Mouse (Mus musculus) hindbrain, embryonic 13.5 days (tissue): ENCODE data around the gene Dnajc7. TPM values are rescaled to one million over a fixed set of nuclear protein-coding genes. Genes with fewer than 3 reads are reported as not detected.
A peak's percentile ranks its signal among the peaks of the same experiment; 100 is the strongest.
"Not testable (repeated sequence)": the region's sequence is repeated elsewhere in the genome, so short reads cannot be mapped to it uniquely, and the experiment has no call there.

Experiments used
- ATAC-seq: fragments of 200-750 bp; cut with Nextera tagmentation; 2 replicates; pipeline ENCODE4 v1.8.0; 2017; ENCODE audit warnings: moderate TSS enrichment; ENCODE audit not compliant: low FRiP score
- H3K27ac ChIP-seq: fragments of 300-500 bp; sonication (generic); 2 replicates; pipeline ENCODE4 v1.5.1; 2015; ENCODE audit warnings: inconsistent platforms, mild to moderate bottlenecking, moderate library complexity
- H3K27me3 ChIP-seq: fragments of 300-500 bp; sonication (generic); 2 replicates; pipeline ENCODE4 v1.6.1; 2015; ENCODE audit warnings: mild to moderate bottlenecking, inconsistent platforms
- H3K36me3 ChIP-seq: fragments of 300-500 bp; sonication (generic); 2 replicates; pipeline ENCODE4 v1.6.1; 2015; ENCODE audit warnings: mild to moderate bottlenecking, inconsistent platforms
- H3K4me1 ChIP-seq: fragments of 300-500 bp; sonication (generic); replicated peaks from 2 replicates; pipeline ENCODE4 v1.6.1; 2015; ENCODE audit warnings: inconsistent platforms
- H3K4me2 ChIP-seq: fragments of 300-500 bp; sonication (generic); 2 replicates; pipeline ENCODE4 v1.6.1; 2015; ENCODE audit warnings: inconsistent platforms, mild to moderate bottlenecking, moderate library complexity
- H3K4me3 ChIP-seq: fragments of 300-500 bp; sonication (generic); 2 replicates; pipeline ENCODE4 v1.5.1; 2015; ENCODE audit warnings: mild to moderate bottlenecking, inconsistent platforms
- H3K9ac ChIP-seq: fragments of 300-500 bp; sonication (generic); 2 replicates; pipeline ENCODE4 v1.6.1; 2015; ENCODE audit warnings: mild to moderate bottlenecking, inconsistent platforms
- H3K9me3 ChIP-seq: fragments of 300-500 bp; sonication (generic); 2 replicates; pipeline ENCODE4 v1.6.1; 2016; ENCODE audit warnings: inconsistent platforms
- WGBS: fragments of 180-500 bp; shearing (Covaris S2); methylation state at CpG from one replicate; pipeline ENCODE4 v1.1.7; 2015; 5-methylcytosine and 5-hydroxymethylcytosine counted together
- polyA plus RNA-seq: library from polyadenylated mRNA; unstranded; fragments of >200 nt; fragmentation: Nextera tagmentation; extraction: Ambion mirVana; gene quantifications from 2 replicates; pipeline ENCODE4 v1.2.1, GENCODE M21; 2015

Dnajc7 gene
- polyA plus RNA-seq, 1 experiment from 2014 or later = 308 TPM

- H3K36me3 ChIP-seq = peaks cover 32% of the 10 kb centered on the region
- ATAC-seq = no peak
- no peak overlapping the region for H3K4me2 ChIP-seq
- H3K9me3 ChIP-seq = no peaks in the 10 kb centered on the region
- 90% methylated on average over 5 of the region's 5 CpGs for WGBS
- H3K27me3 ChIP-seq = peaks cover 13% of the 10 kb centered on the region
- H3K4me3 ChIP-seq = no peak overlapping the region
- H3K4me1 ChIP-seq = peaks cover 38% of the 10 kb centered on the region
- peak overlapping the region; percentile 62; the same call in 1 of the 2 replicates for H3K9ac ChIP-seq
- peak overlapping the region; percentile 70; the same call in 1 of the 2 replicates for H3K27ac ChIP-seq
Observed at GRCm38 (mm10) chr11:100628056-100628455, 8.1 kb upstream of the Dnajc7 start.

- Histone ChIP-seq H3K4me1 (peaks cover 42% of the 10 kb centered on the region), H3K4me2 (no peak overlapping the region), H3K36me3 (peaks cover 32% of the 10 kb centered on the region), H3K4me3 (no peak overlapping the region), H3K27ac (no peak overlapping the region), H3K9me3 (no peaks in the 10 kb centered on the region), H3K27me3 (0 out of 2 replicates have a peak, but pooled peaks cover 8% of the 10 kb centered on the region), H3K9ac (no peak overlapping the region)
- 0 out of 2 replicates have a peak, but pooled peaks have one; percentile 38 for ATAC-seq
- WGBS = 23% methylated on average over 9 of the region's 9 CpGs
Observed at GRCm38 (mm10) chr11:100626701-100627195, 6.8 kb upstream of the Dnajc7 start.

DNA sequence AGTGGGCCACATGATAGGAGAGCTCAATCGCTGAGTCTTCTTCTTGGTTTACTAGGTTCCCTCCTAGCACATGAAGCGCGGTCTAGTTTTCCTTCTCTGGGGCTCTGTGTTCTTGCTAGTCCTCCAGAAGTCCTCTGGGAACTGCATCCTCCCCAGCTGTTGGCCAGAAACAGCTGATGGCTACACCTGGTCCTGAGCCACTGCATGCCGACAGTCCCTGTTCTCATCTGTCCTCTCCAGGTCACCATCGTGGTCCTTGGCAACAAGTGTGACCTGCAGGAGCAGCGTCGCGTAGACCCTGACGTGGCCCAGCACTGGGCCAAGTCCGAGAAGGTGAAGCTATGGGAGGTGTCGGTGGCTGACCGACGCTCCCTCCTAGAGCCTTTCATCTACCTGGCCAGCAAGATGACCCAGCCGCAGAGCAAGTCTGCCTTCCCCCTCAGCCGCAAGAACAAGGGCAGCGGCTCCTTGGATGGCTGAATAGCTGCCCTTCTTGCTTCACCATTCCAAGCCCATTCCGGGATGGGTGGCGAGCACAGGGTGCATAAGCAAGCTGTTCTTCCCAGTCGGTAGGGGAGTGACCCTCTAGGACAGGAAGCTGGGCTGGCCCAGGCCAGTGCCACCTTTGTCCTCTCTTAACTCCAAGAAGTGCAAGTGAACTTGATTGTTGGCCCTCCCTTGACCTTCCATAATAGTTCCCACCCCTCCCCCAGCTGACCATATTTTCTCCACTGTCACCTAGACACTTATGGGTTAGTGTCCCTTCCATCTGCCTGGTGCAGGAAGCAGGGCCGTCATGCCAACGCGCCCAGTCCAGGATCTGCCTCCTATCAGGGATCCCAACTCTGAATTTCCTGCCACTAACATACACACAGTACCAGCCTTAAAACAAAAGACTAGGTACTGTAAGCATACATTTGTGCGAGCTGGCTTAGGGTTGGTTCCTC, 6.1 kb upstream of the Dnajc7 start:
- Histone ChIP-seq H3K27ac (no peak overlapping the region), H3K27me3 (0 out of 2 replicates have a peak, but pooled peaks cover 8% of the 10 kb centered on the region), H3K9ac (no peak overlapping the region), H3K4me3 (no peak overlapping the region), H3K4me2 (no peak overlapping the region), H3K4me1 (peaks cover 44% of the 10 kb centered on the region), H3K36me3 (peaks cover 32% of the 10 kb centered on the region), H3K9me3 (no peaks in the 10 kb centered on the region)
- no peak for ATAC-seq
- 93% methylated on average over 23 of the region's 23 CpGs for WGBS

- no peak for ATAC-seq
- H3K4me2 ChIP-seq = peak overlapping the region; percentile 73
- no peaks in the 10 kb centered on the region for H3K27me3 ChIP-seq
- peak overlapping the region; percentile 81 for H3K4me3 ChIP-seq
- 64% methylated on average over 5 of the region's 5 CpGs for WGBS
- peak overlapping the region; percentile 23; the same call in 1 of the 2 replicates for H3K27ac ChIP-seq
- H3K9me3 ChIP-seq = no peaks in the 10 kb centered on the region
- H3K4me1 ChIP-seq = peaks cover 41% of the 10 kb centered on the region
- H3K9ac ChIP-seq = peak overlapping the region; percentile 53
- peaks cover 32% of the 10 kb centered on the region for H3K36me3 ChIP-seq
Observed at GRCm38 (mm10) chr11:100623867-100624266, 3.9 kb upstream of the Dnajc7 start.

DNA sequence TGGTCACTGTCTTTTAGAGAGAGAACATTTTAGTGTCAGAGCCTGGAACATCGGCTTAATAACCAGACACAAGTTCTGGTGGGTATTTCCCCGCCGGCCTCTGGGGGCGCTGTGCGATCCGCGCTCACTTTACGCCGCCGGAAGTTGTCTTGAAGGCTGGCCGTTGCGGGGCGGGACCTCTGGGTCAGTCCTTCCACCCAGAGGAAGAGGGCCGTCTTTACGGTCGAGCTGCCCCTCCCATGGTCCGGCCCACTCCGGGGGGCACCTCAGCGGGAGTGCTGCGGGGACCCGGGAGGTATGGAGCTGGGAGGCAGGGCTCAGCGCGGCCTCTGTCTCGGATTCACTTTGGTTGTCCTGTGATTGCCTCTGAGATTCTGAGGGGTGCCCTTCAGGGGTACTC, 2.7 kb upstream of the Dnajc7 start:
- peak; percentile 38; the same call in 1 of the 2 replicates for ATAC-seq
- peaks cover 32% of the 10 kb centered on the region for H3K36me3 ChIP-seq
- H3K4me2 ChIP-seq = peak overlapping the region; percentile 73
- peak overlapping the region; percentile 93 for H3K9ac ChIP-seq
- H3K27me3 ChIP-seq = no peaks in the 10 kb centered on the region
- 0% methylated on average over 24 of the region's 24 CpGs for WGBS
- H3K27ac ChIP-seq = peak overlapping the region; percentile 90
- no peaks in the 10 kb centered on the region for H3K9me3 ChIP-seq
- peaks cover 44% of the 10 kb centered on the region for H3K4me1 ChIP-seq
- peak overlapping the region; percentile 81 for H3K4me3 ChIP-seq

- peak overlapping the region; percentile 88 for H3K4me3 ChIP-seq
- peak overlapping the region; percentile 78 for H3K4me2 ChIP-seq
Observed at GRCm38 (mm10) chr11:100619485-100619975, 438 bp downstream of the Dnajc7 start.

GRCm38 (mm10) chr11:100618761-100619484, 1.0 kb downstream of the Dnajc7 start, which contains the start of gene Nkiras2:
Nkiras2 (plus strand) TSS chr11:100619244.
- H3K9ac ChIP-seq = peak within 1 kb of the TSS; percentile 93
- WGBS = under 1% methylated on average over 36 of the region's 36 CpGs
- peak within 1 kb of the TSS; percentile 97 for H3K27ac ChIP-seq
- H3K27me3 ChIP-seq = no peaks in the 10 kb centered on the region
- peak; percentile 72 for ATAC-seq
- no peaks in the 10 kb centered on the region for H3K9me3 ChIP-seq
- H3K36me3 ChIP-seq = no peaks in the 10 kb centered on the region
- peak within 1 kb of the TSS; percentile 78 for H3K4me2 ChIP-seq
- peak within 1 kb of the TSS; percentile 88 for H3K4me3 ChIP-seq
- peaks cover 37% of the 10 kb centered on the region for H3K4me1 ChIP-seq

More at GRCm38 (mm10) chr11:100619485-100619975, 438 bp downstream of the Dnajc7 start:
- peaks cover 1% of the 10 kb centered on the region; the same call in 1 of the 2 replicates for H3K36me3 ChIP-seq
- peak overlapping the region; percentile 97 for H3K27ac ChIP-seq
- ATAC-seq = peak; percentile 97
- peak overlapping the region; percentile 93 for H3K9ac ChIP-seq
- H3K4me1 ChIP-seq = peaks cover 43% of the 10 kb centered on the region
- H3K27me3 ChIP-seq = no peaks in the 10 kb centered on the region
- under 1% methylated on average over 40 of the region's 40 CpGs for WGBS
- no peaks in the 10 kb centered on the region for H3K9me3 ChIP-seq

DNA sequence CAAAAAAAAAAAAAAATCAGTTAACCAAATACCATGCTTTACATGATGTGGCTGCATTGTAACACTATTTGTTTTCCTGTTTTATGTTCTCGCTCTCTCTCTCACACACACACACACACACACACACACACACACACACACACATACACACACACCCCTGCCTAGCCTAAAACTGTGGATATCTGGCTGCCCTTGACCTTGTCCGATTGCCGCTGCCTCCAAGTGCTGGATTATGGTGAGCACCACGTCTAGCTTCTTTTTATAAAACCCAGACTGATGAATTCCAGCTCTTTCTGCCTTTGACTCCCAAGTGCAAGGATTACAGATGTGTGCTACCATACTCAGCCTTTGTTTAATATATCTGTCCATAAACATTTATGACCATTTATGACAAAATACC, 2.5 kb downstream of the Dnajc7 start:
- Histone ChIP-seq H3K4me1 (peaks cover 33% of the 10 kb centered on the region), H3K9me3 (no peaks in the 10 kb centered on the region), H3K27ac (no peak overlapping the region), H3K27me3 (no peaks in the 10 kb centered on the region), H3K4me3 (peak overlapping the region; percentile 88), H3K36me3 (no peaks in the 10 kb centered on the region), H3K4me2 (peak overlapping the region; percentile 78), H3K9ac (no peak overlapping the region)
- WGBS = 93% methylated on average over 4 of the region's 4 CpGs
- ATAC-seq = no peak

- WGBS = 91% methylated on average over 7 of the region's 7 CpGs
- not testable (repeated sequence) for H3K27me3 ChIP-seq, H3K4me2 ChIP-seq
Observed at GRCm38 (mm10) chr11:100616836-100617235, 3.1 kb downstream of the Dnajc7 start.

GRCm38 (mm10) chr11:100616332-100616731, 3.6 kb downstream of the Dnajc7 start:
- Histone ChIP-seq H3K9ac (no peak overlapping the region), H3K4me1 (peaks cover 35% of the 10 kb centered on the region), H3K9me3 (no peaks in the 10 kb centered on the region), H3K4me3 (no peak overlapping the region), H3K27ac (no peak overlapping the region), H3K36me3 (peaks cover 6% of the 10 kb centered on the region; the same call in 1 of the 2 replicates), H3K27me3 (no peaks in the 10 kb centered on the region), H3K4me2 (no peak overlapping the region)
- no peak for ATAC-seq
- WGBS = 88% methylated on average over 5 of the region's 5 CpGs

More at GRCm38 (mm10) chr11:100616836-100617235, 3.1 kb downstream of the Dnajc7 start:
- ATAC-seq, H3K4me3 ChIP-seq, H3K27ac ChIP-seq, H3K36me3 ChIP-seq, H3K9ac ChIP-seq, H3K9me3 ChIP-seq: not testable (repeated sequence)
- peaks cover 35% of the 10 kb centered on the region for H3K4me1 ChIP-seq

- WGBS = 90% methylated on average over 3 of the region's 3 CpGs
- Histone ChIP-seq H3K4me3 (no peak overlapping the region), H3K9me3 (no peaks in the 10 kb centered on the region), H3K27ac (no peak overlapping the region), H3K4me2 (no peak overlapping the region), H3K27me3 (no peaks in the 10 kb centered on the region), H3K36me3 (peaks cover 9% of the 10 kb centered on the region), H3K9ac (no peak overlapping the region), H3K4me1 (peaks cover 27% of the 10 kb centered on the region)
- ATAC-seq = no peak
Observed at GRCm38 (mm10) chr11:100613241-100613640, 6.7 kb downstream of the Dnajc7 start.
